Mouse (Mus musculus) heart, embryonic 14.5 days (tissue): ENCODE data around the gene Gm3233. TPM values are rescaled to one million over a fixed set of nuclear protein-coding genes. Genes with fewer than 3 reads are reported as not detected.
A peak's percentile ranks its signal among the peaks of the same experiment; 100 is the strongest.
"Not testable (repeated sequence)": the region's sequence is repeated elsewhere in the genome, so short reads cannot be mapped to it uniquely, and the experiment has no call there.

Experiments used
- ATAC-seq: fragments of 200-750 bp; cut with Nextera tagmentation; 2 replicates; pipeline ENCODE4 v1.8.0; 2017; ENCODE audit warnings: low read depth, moderate TSS enrichment; ENCODE audit not compliant: insufficient number of reproducible peaks, insufficient read depth, low FRiP score
- H3K27ac ChIP-seq, 2 experiments: fragments of 200-500 bp in 1 of 2; fragments of 300-500 bp in 1 of 2; sonication (generic) in 1 of 2; replicated peaks in 1 of 2; 2 replicates each; pipeline ENCODE4 v1.5.1; 2012 to 2014; ENCODE audit warnings: low read depth in 2 of 2, low read length in 2 of 2, control low read depth in 1 of 2, mild to moderate bottlenecking in 1 of 2, mixed read lengths in 1 of 2; ENCODE audit not compliant: control insufficient read depth in 1 of 2, insufficient read depth in 1 of 2
- H3K27me3 ChIP-seq: fragments of 300-500 bp; sonication (generic); 2 replicates; pipeline ENCODE4 v1.6.1; 2014; ENCODE audit warnings: mild to moderate bottlenecking, low read length, control low read depth; ENCODE audit not compliant: control insufficient read depth, insufficient read depth
- H3K36me3 ChIP-seq: fragments of 300-500 bp; sonication (generic); 2 replicates; pipeline ENCODE4 v1.6.1; 2014; ENCODE audit warnings: mild to moderate bottlenecking, control low read depth, low read length, mixed read lengths; ENCODE audit not compliant: control insufficient read depth, insufficient read depth
- H3K4me1 ChIP-seq, 2 experiments: fragments of 200-500 bp in 1 of 2; fragments of 300-500 bp in 1 of 2; sonication (generic) in 1 of 2; 2 replicates each; pipeline ENCODE4 v1.6.1; 2012 to 2014; ENCODE audit warnings: low read length in 2 of 2, control low read depth in 1 of 2, mixed read lengths in 1 of 2; ENCODE audit not compliant: control insufficient read depth in 2 of 2, insufficient read depth in 2 of 2
- H3K4me2 ChIP-seq: fragments of 300-500 bp; sonication (generic); 2 replicates; pipeline ENCODE4 v1.6.1; 2014; ENCODE audit warnings: mild to moderate bottlenecking, low read length
- H3K4me3 ChIP-seq, 2 experiments: fragments of 200-500 bp in 1 of 2; fragments of 300-500 bp in 1 of 2; sonication (generic) in 1 of 2; 2 replicates each; pipeline ENCODE4 v1.5.1; 2012 to 2014; ENCODE audit warnings: low read length in 2 of 2, mild to moderate bottlenecking in 2 of 2, control low read depth in 1 of 2, low read depth in 1 of 2, moderate library complexity in 1 of 2; ENCODE audit not compliant: control insufficient read depth in 1 of 2, insufficient read depth in 1 of 2
- H3K9ac ChIP-seq: fragments of 300-500 bp; sonication (generic); 2 replicates; pipeline ENCODE4 v1.6.1; 2014; ENCODE audit warnings: mild to moderate bottlenecking, low read length
- H3K9me3 ChIP-seq: fragments of 300-500 bp; sonication (generic); 2 replicates; pipeline ENCODE4 v1.6.1; 2016; ENCODE audit warnings: low read length, control low read depth; ENCODE audit not compliant: control insufficient read depth
- WGBS: fragments of 180-500 bp; shearing (Covaris S2); extraction: QIAGEN DNeasy Blood & Tissue Kit; methylation state at CpG from one replicate; pipeline ENCODE4 v1.1.7; 2014; 5-methylcytosine and 5-hydroxymethylcytosine counted together
- polyA plus RNA-seq: library from polyadenylated mRNA; unstranded; fragments of >200 nt; fragmentation: Nextera tagmentation; extraction: Ambion mirVana; gene quantifications from 2 replicates; pipeline ENCODE4 v1.2.1, GENCODE M21; 2014

Gene Gm3233
- not detected in 2 replicates for polyA plus RNA-seq

GRCm38 (mm10) chr10:77759582-77759981 is at the start of gene Gm3233:
Gene Gm3233 (minus strand): TSS chr10:77759682.
- H3K4me3 ChIP-seq, H3K9ac ChIP-seq, H3K36me3 ChIP-seq, H3K4me2 ChIP-seq, H3K27me3 ChIP-seq, H3K27ac ChIP-seq, H3K4me1 ChIP-seq, ATAC-seq, H3K9me3 ChIP-seq: not testable (repeated sequence)
- no CpG with 5 or more reads among the region's 1 CpGs for WGBS

GRCm38 (mm10) chr10:77804095-77804494 is 44.6 kb upstream of the Gm3233 start:
- WGBS, result 60% methylated on average over 3 of the region's 3 CpGs
- Histone ChIP-seq H3K27me3 (no peaks in the 10 kb centered on the region), H3K36me3 (no peaks in the 10 kb centered on the region)

GRCm38 (mm10) chr10:77798921-77799508 is 39.5 kb upstream of the Gm3233 start, which contains the start of gene Gm19668:
Gene Gm19668 (minus strand): TSS chr10:77799133.
- Histone ChIP-seq H3K4me1 (peaks cover 7 to 13% of the 10 kb centered on the region in 2 experiments; a peak in 2 of 4 replicates), H3K4me2 (no peak within 1 kb of the TSS), H3K27ac (peak within 1 kb of the TSS in 1 of 2 experiments; percentile 28; a peak in 1 of 4 replicates), H3K9ac (no peak within 1 kb of the TSS), H3K9me3 (no peaks in the 10 kb centered on the region), H3K36me3 (no peaks in the 10 kb centered on the region), H3K4me3 (no peak within 1 kb of the TSS), H3K27me3 (no peaks in the 10 kb centered on the region)
- 49% methylated on average over 8 of the region's 8 CpGs for WGBS
- no peak for ATAC-seq

More at GRCm38 (mm10) chr10:77804095-77804494, 44.6 kb upstream of the Gm3233 start:
- no peaks in the 10 kb centered on the region for H3K9me3 ChIP-seq
- H3K4me1 ChIP-seq, result peaks cover 0 to 3% of the 10 kb centered on the region in 2 experiments; a peak in 1 of 4 replicates
- no peak overlapping the region for H3K4me2 ChIP-seq
- no peak overlapping the region for H3K9ac ChIP-seq
- H3K4me3 ChIP-seq, result no peak overlapping the region
- H3K27ac ChIP-seq, result no peak overlapping the region
- no peak for ATAC-seq

DNA sequence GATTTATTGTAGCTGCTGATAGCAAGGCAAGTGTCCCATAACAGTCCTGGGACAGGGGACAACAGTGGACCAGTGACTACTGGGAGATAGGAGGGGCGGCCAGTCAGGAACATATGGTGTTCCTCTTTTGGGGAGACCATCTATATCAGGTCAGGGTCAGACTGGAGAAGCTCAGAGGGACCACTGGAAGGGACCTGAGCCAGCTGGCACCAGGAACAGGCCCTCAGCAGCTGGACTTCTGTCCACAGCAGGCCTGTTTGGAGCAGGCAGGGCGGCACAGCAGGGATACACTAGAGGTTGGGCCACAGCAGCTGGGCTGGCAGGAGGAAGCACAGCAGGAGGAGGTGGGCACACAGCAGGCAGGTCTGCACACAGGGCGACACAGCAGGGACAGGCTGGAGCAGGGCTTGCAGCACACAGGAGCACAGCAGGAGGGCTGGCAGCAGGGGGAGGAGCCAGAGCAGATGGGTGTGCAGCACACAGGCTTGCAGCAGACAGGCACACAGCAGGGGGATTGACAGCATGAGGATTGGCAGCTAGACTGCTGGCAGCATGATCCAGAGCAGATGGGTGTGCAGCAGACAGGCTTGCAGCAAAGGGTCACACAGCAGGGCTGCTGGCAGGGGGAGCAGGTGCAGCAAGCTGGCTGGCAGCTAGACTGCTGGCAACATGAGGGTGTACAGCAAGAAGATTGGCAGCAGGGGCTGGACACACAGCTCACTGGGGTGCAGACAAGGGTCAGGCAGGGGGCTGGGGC is 38.9 kb upstream of the Gm3233 start:
- H3K4me3 ChIP-seq, H3K9me3 ChIP-seq, H3K36me3 ChIP-seq, H3K27me3 ChIP-seq, H3K9ac ChIP-seq, ATAC-seq, H3K4me2 ChIP-seq: not testable (repeated sequence)
- Histone ChIP-seq H3K4me1 (peaks cover 7 to 13% of the 10 kb centered on the region in 2 experiments; a peak in 2 of 4 replicates), H3K27ac (peak overlapping the region in 1 of 2 experiments; percentile 28; a peak in 1 of 4 replicates)
- 34% methylated on average over 3 of the region's 3 CpGs for WGBS

DNA sequence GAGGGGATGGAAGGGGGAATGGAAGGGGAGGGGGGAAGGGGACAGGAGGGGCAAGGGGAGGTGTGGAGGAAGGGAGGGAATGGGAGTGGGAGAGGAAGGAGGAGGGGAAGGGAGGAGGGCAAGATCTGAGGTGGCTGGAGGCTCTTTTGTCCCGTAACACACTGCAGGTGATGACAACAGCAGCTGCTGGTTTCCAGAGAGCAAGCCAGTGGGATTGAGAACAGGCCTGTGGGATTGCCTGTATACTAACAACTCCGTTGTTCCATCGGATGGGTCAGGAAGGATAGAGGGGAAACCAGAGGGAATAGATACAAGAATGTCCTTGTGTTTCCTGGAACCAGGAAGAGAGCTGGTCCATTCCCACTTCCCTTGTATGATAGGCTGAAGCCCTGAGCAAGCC is 38.2 kb upstream of the Gm3233 start:
- Histone ChIP-seq H3K9me3 (no peaks in the 10 kb centered on the region), H3K4me1 (peaks cover 7 to 13% of the 10 kb centered on the region in 2 experiments; a peak in 2 of 4 replicates), H3K27me3 (no peaks in the 10 kb centered on the region), H3K4me2 (no peak overlapping the region), H3K9ac (no peak overlapping the region), H3K27ac (peak overlapping the region in 1 of 2 experiments; percentile 28; a peak in 1 of 4 replicates), H3K36me3 (no peaks in the 10 kb centered on the region), H3K4me3 (no peak overlapping the region)
- ATAC-seq, result no peak; the same call in 1 of the 2 replicates
- WGBS, result 5% methylated on average over 3 of the region's 3 CpGs

- Histone ChIP-seq H3K4me1 (peaks cover 7 to 13% of the 10 kb centered on the region in 2 experiments; a peak in 2 of 4 replicates), H3K27me3 (no peaks in the 10 kb centered on the region), H3K4me2 (no peak within 1 kb of the TSS), H3K9me3 (no peaks in the 10 kb centered on the region), H3K36me3 (no peaks in the 10 kb centered on the region), H3K27ac (no peak within 1 kb of the TSS), H3K9ac (no peak within 1 kb of the TSS), H3K4me3 (no peak within 1 kb of the TSS)
- no peak for ATAC-seq
- 69% methylated on average over 2 of the region's 2 CpGs for WGBS
These were observed 35.5 kb upstream of the Gm3233 start, which contains the start of gene Gm9639 for GRCm38 (mm10) chr10:77794976-77795375. Gene Gm9639 (minus strand): TSS chr10:77795076.

DNA sequence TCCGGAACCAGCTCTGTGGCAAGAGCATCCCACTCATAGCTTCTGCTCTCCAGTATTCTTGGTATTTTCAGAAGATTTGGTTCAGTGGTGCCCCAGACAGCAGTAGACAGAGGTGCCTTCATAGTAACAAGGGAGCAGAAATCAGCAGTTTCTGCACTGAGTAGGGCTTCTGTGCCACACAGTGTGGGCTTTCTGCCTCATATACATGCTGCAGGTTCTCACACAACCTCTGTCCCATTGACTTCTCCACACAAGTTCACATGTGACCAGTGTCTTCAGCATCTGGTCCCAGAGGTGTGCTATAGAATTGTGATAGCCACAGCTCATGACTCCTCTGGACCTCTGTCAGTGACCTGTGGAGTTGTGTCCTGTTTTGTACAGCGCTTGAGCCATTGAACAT is 29.1 kb upstream of the Gm3233 start:
- no peak overlapping the region for H3K4me2 ChIP-seq
- no peak overlapping the region for H3K4me3 ChIP-seq
- H3K9ac ChIP-seq, result no peak overlapping the region
- 69% methylated on average over 2 of the region's 2 CpGs for WGBS
- no peaks in the 10 kb centered on the region for H3K4me1 ChIP-seq
- no peaks in the 10 kb centered on the region for H3K27me3 ChIP-seq
- ATAC-seq, result no peak
- no peaks in the 10 kb centered on the region for H3K36me3 ChIP-seq
- H3K9me3 ChIP-seq, result no peaks in the 10 kb centered on the region
- H3K27ac ChIP-seq, result no peak overlapping the region
